In the genomic region with DNA sequence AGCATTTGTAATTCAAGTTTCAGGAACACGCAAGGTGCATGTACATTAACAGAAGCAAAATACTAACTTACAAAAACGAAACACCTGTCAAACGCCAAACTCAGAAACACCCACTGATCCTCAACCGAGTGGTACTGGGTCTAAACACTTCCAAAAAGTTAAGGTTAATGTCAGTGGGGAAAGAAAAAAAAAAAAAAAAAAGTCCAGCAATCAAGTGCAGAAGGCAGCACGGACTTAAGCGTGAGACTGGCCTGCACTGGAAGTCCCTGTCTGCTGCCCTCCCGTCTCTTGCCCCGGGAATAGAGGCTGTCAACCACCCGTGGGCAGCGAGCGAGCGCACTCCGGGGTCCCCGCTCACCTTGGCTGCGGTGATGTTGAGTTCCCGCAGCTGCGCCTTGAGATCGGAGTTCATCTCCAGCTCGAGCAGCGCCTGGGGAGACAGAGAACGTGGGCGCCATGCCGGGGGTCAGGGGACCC, we compare ENCODE assay signal across 8 mouse cellular contexts. TPM values are rescaled to one million over a fixed set of nuclear protein-coding genes. Genes with fewer than 3 reads are reported as not detected.
DNase-seq lines count a peak whose midpoint lies in the region; ATAC-seq lines count a peak whose summit lies in the region.

No protein-coding gene starts in this region.

- peaks cover 10% of the 10 kb centered on the region for H3K4me1 ChIP-seq in lung, embryonic 16.5 days (replicated peaks; ENCODE audit: control insufficient read depth, insufficient read depth, low read length)
- peaks cover 25% of the 10 kb centered on the region for H3K4me1 ChIP-seq in limb, embryonic 15.5 days
- peaks cover 5% of the 10 kb centered on the region; the same call in 1 of the 2 replicates for H3K4me1 ChIP-seq in stomach, embryonic 14.5 days (ENCODE audit: control insufficient read depth, insufficient read depth, low read length)

- DNase-seq in lung, postnatal 10 days: no peak
- DNase-seq in cerebellum, adult 11 months: no peak
- DNase-seq in frontal cortex, adult 2 months (ENCODE audit: extremely low spot score in 1 of 2, low spot score in 1 of 2): no peak
- DNase-seq in ovary, adult 18-20 months (ENCODE audit: low spot score): no peak

- H3K4me3 ChIP-seq in lung, embryonic 16.5 days (ENCODE audit: low read length): peak overlapping the region; percentile 80
- peak overlapping the region; percentile 82 for H3K4me3 ChIP-seq in limb, embryonic 15.5 days
- peak overlapping the region; percentile 89 for H3K4me3 ChIP-seq in stomach, embryonic 14.5 days (ENCODE audit: low read depth, low read length)

- H3K4me2 ChIP-seq in lung, embryonic 16.5 days (ENCODE audit: low read depth, low read length): peak overlapping the region; percentile 52
- H3K4me2 ChIP-seq in limb, embryonic 15.5 days: peak overlapping the region; percentile 61
- peak overlapping the region; percentile 76 for H3K4me2 ChIP-seq in stomach, embryonic 14.5 days (replicated peaks; ENCODE audit: low read depth, low read length)

- peak; percentile 27 for ATAC-seq in lung, embryonic 16.5 days (ENCODE audit: low read depth)
- peak; percentile 22 for ATAC-seq in erythroblast, adult 5-6 weeks (replicated peaks; ENCODE audit: low FRiP score, poor library complexity, severe bottlenecking)
- no peak for ATAC-seq in limb, embryonic 15.5 days (ENCODE audit: insufficient number of reproducible peaks, low FRiP score, low TSS enrichment, low read depth)
- ATAC-seq in stomach, embryonic 14.5 days (ENCODE audit: insufficient number of reproducible peaks, insufficient read depth, low FRiP score, low read depth): peak; percentile 28; the same call in 1 of the 2 replicates

- no peaks in the 10 kb centered on the region for H3K27me3 ChIP-seq in lung, embryonic 16.5 days (ENCODE audit: control insufficient read depth, insufficient read depth, low read depth, low read length)
- no peaks in the 10 kb centered on the region for H3K27me3 ChIP-seq in limb, embryonic 15.5 days
- H3K27me3 ChIP-seq in stomach, embryonic 14.5 days (ENCODE audit: control insufficient read depth, insufficient read depth, low read length): no peaks in the 10 kb centered on the region

- 1% methylated on average over 23 of the region's 23 CpGs for WGBS in lung, embryonic 16.5 days
- WGBS in limb, embryonic 15.5 days: 1% methylated on average over 23 of the region's 23 CpGs
- under 1% methylated on average over 23 of the region's 23 CpGs for WGBS in stomach, embryonic 14.5 days

- H3K36me3 ChIP-seq in lung, embryonic 16.5 days (ENCODE audit: control insufficient read depth, insufficient read depth, low read length): peaks cover 37% of the 10 kb centered on the region
- peaks cover 40% of the 10 kb centered on the region for H3K36me3 ChIP-seq in limb, embryonic 15.5 days
- peaks cover 47% of the 10 kb centered on the region for H3K36me3 ChIP-seq in stomach, embryonic 14.5 days (ENCODE audit: control insufficient read depth, insufficient read depth, low read length)

- H3K9ac ChIP-seq in lung, embryonic 16.5 days (ENCODE audit: low read length): peak overlapping the region; percentile 97
- peak overlapping the region; percentile 99 for H3K9ac ChIP-seq in limb, embryonic 15.5 days
- H3K9ac ChIP-seq in stomach, embryonic 14.5 days (replicated peaks; ENCODE audit: low read depth, low read length): peak overlapping the region; percentile 94

- H3K9me3 ChIP-seq in lung, embryonic 16.5 days (ENCODE audit: control insufficient read depth, low read length): no peaks in the 10 kb centered on the region
- H3K9me3 ChIP-seq in limb, embryonic 15.5 days: no peaks in the 10 kb centered on the region
- no peaks in the 10 kb centered on the region for H3K9me3 ChIP-seq in stomach, embryonic 14.5 days (ENCODE audit: control insufficient read depth, low read depth, low read length)

- H3K27ac ChIP-seq in lung, embryonic 16.5 days (ENCODE audit: low read length): peak overlapping the region; percentile 78
- H3K27ac ChIP-seq in limb, embryonic 15.5 days: peak overlapping the region; percentile 93
- peak overlapping the region; percentile 79; the same call in 1 of the 2 replicates for H3K27ac ChIP-seq in stomach, embryonic 14.5 days (ENCODE audit: low read length)

RNA-seq across cellular contexts. Expression of a gene that starts 0.7 kb away (rescaled TPM):
- polyA plus RNA-seq in lung, embryonic 16.5 days (2015; fragmentation: Nextera tagmentation; extraction: Ambion mirVana): 625 and 691 TPM in 2 replicates
- 581 and 663 TPM in 2 replicates for total RNA-seq in erythroblast, adult 5-6 weeks (2015; ENCODE audit: low replicate concordance)
- total RNA-seq in erythroblast, adult 5-6 weeks (2017; ENCODE audit: low replicate concordance): 566 and 639 TPM in 2 replicates
- 556 and 709 TPM in 2 replicates for polyA plus RNA-seq in limb, embryonic 15.5 days (2015; fragmentation: Nextera tagmentation; extraction: Ambion mirVana)
- polyA plus RNA-seq in stomach, embryonic 14.5 days (2014; fragmentation: Nextera tagmentation; extraction: Ambion mirVana): 1,014 and 1,021 TPM in 2 replicates
- 380 and 394 TPM in 2 replicates for polyA plus RNA-seq in frontal cortex, adult 2 months (2012; rRNA removed)

RNA-seq across cellular contexts. Expression of a gene that starts 11.9 kb away (rescaled TPM):
- polyA plus RNA-seq in lung, embryonic 16.5 days (2015; fragmentation: Nextera tagmentation; extraction: Ambion mirVana): 4.3 and 5.0 TPM in 2 replicates
- 1.0 TPM in 1 of 2 replicates, not detected in the other for total RNA-seq in erythroblast, adult 5-6 weeks (2015; ENCODE audit: low replicate concordance)
- not detected in 2 replicates for total RNA-seq in erythroblast, adult 5-6 weeks (2017; ENCODE audit: low replicate concordance)
- polyA plus RNA-seq in limb, embryonic 15.5 days (2015; fragmentation: Nextera tagmentation; extraction: Ambion mirVana): 0.37 and 1.1 TPM in 2 replicates
- polyA plus RNA-seq in stomach, embryonic 14.5 days (2014; fragmentation: Nextera tagmentation; extraction: Ambion mirVana): 0.70 and 1.2 TPM in 2 replicates
- 0.94 and 1.1 TPM in 2 replicates for polyA plus RNA-seq in frontal cortex, adult 2 months (2012; rRNA removed)

RNA-seq across cellular contexts. Expression of a gene that starts 14.3 kb away (rescaled TPM):
- polyA plus RNA-seq in lung, embryonic 16.5 days (2015; fragmentation: Nextera tagmentation; extraction: Ambion mirVana): 29.6 and 30.8 TPM in 2 replicates
- 2.1 and 10.4 TPM in 2 replicates for total RNA-seq in erythroblast, adult 5-6 weeks (2015; ENCODE audit: low replicate concordance)
- 7.6 and 9.3 TPM in 2 replicates for total RNA-seq in erythroblast, adult 5-6 weeks (2017; ENCODE audit: low replicate concordance)
- 29.3 and 31.8 TPM in 2 replicates for polyA plus RNA-seq in limb, embryonic 15.5 days (2015; fragmentation: Nextera tagmentation; extraction: Ambion mirVana)
- polyA plus RNA-seq in stomach, embryonic 14.5 days (2014; fragmentation: Nextera tagmentation; extraction: Ambion mirVana): 29.1 and 29.8 TPM in 2 replicates
- polyA plus RNA-seq in frontal cortex, adult 2 months (2012; rRNA removed): 18.0 and 20.3 TPM in 2 replicates

RNA-seq across cellular contexts. Expression of a gene that starts 39.9 kb away (rescaled TPM):
- polyA plus RNA-seq in lung, embryonic 16.5 days (2015; fragmentation: Nextera tagmentation; extraction: Ambion mirVana): 83.1 and 84.0 TPM in 2 replicates
- total RNA-seq in erythroblast, adult 5-6 weeks (2015; ENCODE audit: low replicate concordance): 17.1 and 33.6 TPM in 2 replicates
- 4.9 and 5.2 TPM in 2 replicates for total RNA-seq in erythroblast, adult 5-6 weeks (2017; ENCODE audit: low replicate concordance)
- polyA plus RNA-seq in limb, embryonic 15.5 days (2015; fragmentation: Nextera tagmentation; extraction: Ambion mirVana): 66.0 and 70.4 TPM in 2 replicates
- 78.2 and 79.1 TPM in 2 replicates for polyA plus RNA-seq in stomach, embryonic 14.5 days (2014; fragmentation: Nextera tagmentation; extraction: Ambion mirVana)
- 34.7 and 35.5 TPM in 2 replicates for polyA plus RNA-seq in frontal cortex, adult 2 months (2012; rRNA removed)

RNA-seq across cellular contexts. Expression of a gene that starts 52.8 kb away (rescaled TPM):
- polyA plus RNA-seq in lung, embryonic 16.5 days (2015; fragmentation: Nextera tagmentation; extraction: Ambion mirVana): not detected in 2 replicates
- not detected in 2 replicates for total RNA-seq in erythroblast, adult 5-6 weeks (2015; ENCODE audit: low replicate concordance)
- not detected in 2 replicates for total RNA-seq in erythroblast, adult 5-6 weeks (2017; ENCODE audit: low replicate concordance)
- not detected in 2 replicates for polyA plus RNA-seq in limb, embryonic 15.5 days (2015; fragmentation: Nextera tagmentation; extraction: Ambion mirVana)
- not detected in 2 replicates for polyA plus RNA-seq in stomach, embryonic 14.5 days (2014; fragmentation: Nextera tagmentation; extraction: Ambion mirVana)
- 0.44 and 0.56 TPM in 2 replicates for polyA plus RNA-seq in frontal cortex, adult 2 months (2012; rRNA removed)
